Mouse (Mus musculus) ES-Bruce4 (cell line): Measurements from ENCODE around the gene Ampd3.

Experiments
- CTCF ChIP-seq: IDR thresholded peaks from one replicate; pipeline ENCODE4 v1.8.1; 2011; ENCODE audit warnings: low read depth, low read length
- POLR2A ChIP-seq: IDR thresholded peaks from one replicate; pipeline ENCODE4 v1.8.1; 2011; ENCODE audit warnings: low read length; ENCODE audit not compliant: insufficient read depth

DNA sequence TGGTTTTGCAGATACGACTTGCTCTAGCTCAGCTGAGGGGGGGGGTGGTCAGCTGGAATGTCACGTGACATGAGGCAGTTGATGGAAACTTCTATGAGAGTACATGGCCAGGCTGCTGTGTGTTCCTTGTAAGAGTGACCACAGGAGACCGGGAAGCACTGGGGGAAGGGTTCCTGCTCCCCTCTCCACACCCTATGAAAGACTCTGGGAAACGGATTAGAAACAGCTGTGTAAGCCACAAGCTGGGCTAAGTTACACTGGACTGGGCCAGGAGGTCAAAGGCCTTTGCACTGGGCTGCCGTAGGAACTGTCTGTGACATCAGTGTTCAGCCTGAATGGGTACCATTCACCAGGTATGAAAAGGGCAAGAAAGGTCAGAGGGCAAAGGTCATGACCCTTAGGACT is 14.1 kb upstream of the Ampd3 start:
- TF ChIP-seq CTCF: no peak
- TF ChIP-seq POLR2A: no peak
